Mouse (Mus musculus) lung, embryonic 15.5 days (tissue): ENCODE measurements around the gene Prss29. TPM values are rescaled to one million over a fixed set of nuclear protein-coding genes. Genes with fewer than 3 reads are reported as not detected.
A peak's percentile ranks its signal among the peaks of the same experiment; 100 is the strongest.

Source experiments
- ATAC-seq: fragments of 200-750 bp; cut with Nextera tagmentation; 2 replicates; pipeline ENCODE4 v1.8.0; 2017; ENCODE audit warnings: moderate number of reproducible peaks, borderline replicate concordance; ENCODE audit not compliant: low FRiP score, low TSS enrichment; ENCODE audit errors: extremely low read depth
- H3K27ac ChIP-seq: fragments of 300-500 bp; sonication (generic); 2 replicates; pipeline ENCODE4 v1.5.1; 2015; ENCODE audit warnings: moderate library complexity, mild to moderate bottlenecking, inconsistent platforms
- H3K27me3 ChIP-seq: fragments of 300-500 bp; sonication (generic); 2 replicates; pipeline ENCODE4 v1.6.1; 2015; ENCODE audit warnings: inconsistent platforms
- H3K36me3 ChIP-seq: fragments of 300-500 bp; sonication (generic); 2 replicates; pipeline ENCODE4 v1.6.1; 2015; ENCODE audit warnings: inconsistent platforms
- H3K4me1 ChIP-seq: fragments of 300-500 bp; sonication (generic); 2 replicates; pipeline ENCODE4 v1.6.1; 2015; ENCODE audit warnings: inconsistent platforms
- H3K4me2 ChIP-seq: fragments of 300-500 bp; sonication (generic); 2 replicates; pipeline ENCODE4 v1.6.1; 2015; ENCODE audit warnings: inconsistent platforms, mild to moderate bottlenecking, moderate library complexity
- H3K4me3 ChIP-seq: fragments of 300-500 bp; sonication (generic); 2 replicates; pipeline ENCODE4 v1.5.1; 2015; ENCODE audit warnings: mild to moderate bottlenecking, inconsistent platforms
- H3K9ac ChIP-seq: fragments of 300-500 bp; sonication (generic); 2 replicates; pipeline ENCODE4 v1.6.1; 2015; ENCODE audit warnings: inconsistent platforms
- H3K9me3 ChIP-seq: fragments of 300-500 bp; sonication (generic); 2 replicates; pipeline ENCODE4 v1.6.1; 2016; ENCODE audit warnings: inconsistent platforms
- WGBS: fragments of 180-500 bp; shearing (Covaris S2); methylation state at CpG from one replicate; pipeline ENCODE4 v1.1.7; 2015; 5-methylcytosine and 5-hydroxymethylcytosine counted together
- polyA plus RNA-seq: library from polyadenylated mRNA; unstranded; fragments of >200 nt; fragmentation: Nextera tagmentation; extraction: Ambion mirVana; gene quantifications from 2 replicates; pipeline ENCODE4 v1.2.1, GENCODE M21; 2015

The Prss29 gene
- not detected in 2 replicates for polyA plus RNA-seq

DNA sequence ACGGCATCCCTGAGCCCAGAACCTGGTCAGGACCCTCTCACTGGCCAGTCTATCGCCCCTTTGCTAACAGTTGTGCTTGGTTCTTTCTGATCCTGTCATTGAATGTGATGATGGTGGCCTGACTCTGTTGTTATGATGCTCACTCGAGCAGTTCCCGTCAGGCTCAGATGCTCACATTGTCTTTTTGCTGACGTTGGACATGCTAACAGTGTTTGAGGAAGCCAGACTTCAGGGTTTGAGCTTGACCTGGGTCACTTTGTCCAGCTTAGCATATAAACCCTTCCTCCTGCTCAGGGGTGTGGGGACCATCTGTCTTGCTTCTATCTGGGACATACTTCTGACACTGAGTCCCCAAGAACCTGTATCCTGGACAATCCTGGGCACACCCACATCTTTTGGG is at the start of gene Prss29:
Gene Prss29 (plus strand): TSS at position 301 of the 400 bp plus-strand sequence.
- Histone ChIP-seq H3K27me3 (no peaks in the 10 kb centered on the region), H3K9me3 (no peaks in the 10 kb centered on the region), H3K9ac (no peak within 1 kb of the TSS), H3K4me2 (no peak within 1 kb of the TSS), H3K27ac (no peak within 1 kb of the TSS), H3K36me3 (no peaks in the 10 kb centered on the region), H3K4me1 (no peaks in the 10 kb centered on the region), H3K4me3 (no peak within 1 kb of the TSS)
- ATAC-seq = no peak
- 65% methylated on average over 5 of the region's 5 CpGs for WGBS

DNA sequence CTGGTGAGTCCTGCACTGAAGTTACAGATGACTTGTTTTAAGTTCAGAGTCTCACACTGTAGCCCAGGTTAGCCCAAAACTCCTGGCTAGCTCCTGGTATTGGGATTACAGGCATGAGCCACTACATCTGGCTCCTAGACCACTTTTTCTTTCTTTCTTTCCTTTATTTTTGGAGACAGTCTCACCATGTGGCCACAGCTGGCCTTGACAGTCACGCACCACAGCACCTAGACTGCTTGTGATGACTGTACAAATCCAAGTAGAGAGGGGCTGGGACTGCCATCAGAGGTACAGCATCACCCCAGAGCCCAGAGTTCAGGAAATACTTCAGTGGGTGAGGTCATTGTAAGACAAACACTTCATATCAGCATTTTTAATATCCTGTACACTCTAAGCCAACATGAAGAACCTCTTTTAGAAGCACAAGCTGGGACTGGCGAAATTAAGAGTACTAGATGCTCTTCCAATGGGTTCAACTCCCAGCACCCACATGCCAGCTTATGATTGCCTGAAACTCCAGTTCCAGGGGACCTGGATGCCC is 47.6 kb upstream of the Prss29 start:
- H3K27ac ChIP-seq = no peak overlapping the region
- WGBS = 51% methylated on average over 2 of the region's 2 CpGs
- no peak for ATAC-seq
- peaks cover 39% of the 10 kb centered on the region for H3K36me3 ChIP-seq
- H3K9me3 ChIP-seq = no peaks in the 10 kb centered on the region
- no peaks in the 10 kb centered on the region for H3K27me3 ChIP-seq
- H3K4me3 ChIP-seq = peak overlapping the region; percentile 79
- peaks cover 31% of the 10 kb centered on the region for H3K4me1 ChIP-seq
- H3K4me2 ChIP-seq = peak overlapping the region; percentile 89
- H3K9ac ChIP-seq = 0 out of 2 replicates have a peak overlapping the region, but pooled peaks have one; percentile 98

DNA sequence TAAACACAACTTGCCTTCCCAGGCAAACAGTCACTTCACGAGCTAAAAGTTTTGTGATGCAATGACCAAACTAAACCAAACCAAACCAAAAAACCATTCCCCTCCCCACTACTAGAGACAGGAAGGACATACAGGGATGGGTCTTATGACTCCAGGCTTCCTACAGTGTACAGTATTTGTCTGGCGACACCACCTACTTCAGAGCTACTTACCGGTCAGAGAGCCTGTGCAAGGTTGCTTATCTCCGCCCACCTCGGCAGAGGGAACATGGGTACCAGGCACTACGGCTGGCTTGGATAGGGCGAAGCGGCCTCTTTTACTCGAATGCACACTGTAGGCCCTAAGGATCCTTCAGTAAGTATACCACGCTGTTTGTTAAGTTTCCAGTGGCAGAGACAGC is 46.1 kb upstream of the Prss29 start:
- 0% methylated on average over 10 of the region's 10 CpGs for WGBS
- Histone ChIP-seq H3K27me3 (no peaks in the 10 kb centered on the region), H3K9me3 (no peaks in the 10 kb centered on the region), H3K4me1 (peaks cover 31% of the 10 kb centered on the region), H3K4me2 (peak overlapping the region; percentile 89), H3K36me3 (peaks cover 24% of the 10 kb centered on the region), H3K4me3 (peak overlapping the region; percentile 79), H3K27ac (peak overlapping the region; percentile 97), H3K9ac (peak overlapping the region; percentile 98)
- no peak for ATAC-seq

DNA sequence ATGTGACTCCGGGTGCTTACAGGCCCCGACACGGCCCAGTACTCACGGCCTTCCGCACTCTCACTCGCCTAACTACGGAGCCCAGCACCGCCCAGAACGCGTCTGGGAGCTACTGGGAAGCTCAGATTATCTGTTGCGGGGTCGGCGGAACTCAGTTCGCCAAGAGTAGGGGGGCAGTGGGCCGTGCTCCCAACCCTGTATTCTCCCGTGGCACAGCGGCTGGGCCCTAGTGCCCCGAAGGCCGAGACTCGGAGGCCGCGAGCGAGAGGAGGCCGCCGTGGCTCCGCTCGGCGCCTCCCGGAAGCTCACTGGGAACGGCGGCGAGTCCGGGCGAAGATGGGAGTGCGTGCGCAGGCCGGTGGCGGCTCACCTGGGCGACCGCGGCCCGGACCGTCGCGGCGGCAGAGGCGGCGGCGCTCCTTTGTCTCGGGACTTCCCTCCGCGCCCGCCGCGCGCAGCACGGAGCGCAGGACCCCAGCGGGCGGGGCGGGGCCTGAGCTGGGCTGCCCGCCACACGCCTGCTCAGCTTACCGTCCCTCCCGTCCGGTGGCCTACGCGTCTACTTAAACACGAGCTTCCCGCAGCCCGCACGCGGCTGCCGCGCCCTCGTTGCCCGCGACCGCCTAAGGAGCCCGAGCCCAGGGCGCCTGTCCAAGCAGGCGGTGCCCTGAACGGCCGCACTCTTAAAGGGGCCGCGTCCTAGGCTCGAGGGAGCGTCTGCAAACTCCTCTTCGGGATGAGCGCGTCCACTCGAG is 45.3 kb upstream of the Prss29 start:
- WGBS = under 1% methylated on average over 92 of the region's 92 CpGs
- H3K9ac ChIP-seq = peak overlapping the region; percentile 98
- H3K4me1 ChIP-seq = peaks cover 31% of the 10 kb centered on the region
- H3K9me3 ChIP-seq = no peaks in the 10 kb centered on the region
- H3K27ac ChIP-seq = peak overlapping the region; percentile 97
- peak; percentile 91 for ATAC-seq
- no peaks in the 10 kb centered on the region for H3K27me3 ChIP-seq
- peaks cover 16% of the 10 kb centered on the region for H3K36me3 ChIP-seq
- peak overlapping the region; percentile 89 for H3K4me2 ChIP-seq
- peak overlapping the region; percentile 79 for H3K4me3 ChIP-seq

DNA sequence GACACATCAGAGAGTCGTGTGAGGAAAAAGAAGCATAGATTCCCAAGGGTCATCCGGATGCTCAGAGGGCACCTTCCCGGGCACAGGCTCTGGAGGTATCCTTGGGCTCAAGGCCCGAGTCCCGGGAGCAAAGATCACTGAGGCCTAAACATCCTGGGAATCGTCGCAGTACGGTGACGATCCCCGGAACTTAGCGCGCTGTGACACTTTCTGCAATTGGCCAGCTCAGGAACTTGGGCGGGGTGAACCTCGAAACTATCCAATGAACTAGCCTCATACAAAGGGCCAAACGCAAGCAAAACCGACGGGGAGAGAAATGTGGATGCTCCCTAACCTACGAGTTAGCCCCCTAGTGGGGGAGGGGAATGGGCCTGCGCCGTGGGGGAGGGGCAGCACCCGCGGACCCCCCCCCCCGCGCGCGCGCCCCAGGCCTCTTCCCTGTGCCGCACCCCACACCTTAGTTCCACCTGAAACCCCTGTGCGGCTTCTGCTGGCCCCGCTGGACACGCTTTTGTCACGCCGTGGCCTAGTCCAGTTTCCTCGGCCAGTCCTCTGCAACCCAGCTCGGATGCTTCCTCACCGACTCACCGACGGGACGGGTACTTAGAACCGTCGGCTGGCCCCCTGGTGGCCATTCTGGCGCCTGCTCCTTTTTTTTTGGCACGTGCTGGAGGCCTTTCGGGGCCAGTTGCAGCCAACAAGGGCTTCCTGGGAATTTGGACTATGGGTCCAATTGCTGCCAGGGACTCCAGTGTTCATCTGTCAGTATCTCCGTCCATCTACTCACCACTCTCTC is 44.5 kb upstream of the Prss29 start:
- Histone ChIP-seq H3K4me1 (peaks cover 31% of the 10 kb centered on the region), H3K4me3 (peak overlapping the region; percentile 79), H3K27me3 (no peaks in the 10 kb centered on the region), H3K36me3 (peaks cover 8% of the 10 kb centered on the region), H3K4me2 (peak overlapping the region; percentile 49), H3K9ac (peak overlapping the region; percentile 98), H3K27ac (peak overlapping the region; percentile 97), H3K9me3 (no peaks in the 10 kb centered on the region)
- 1% methylated on average over 41 of the region's 45 CpGs for WGBS
- peak; percentile 84 for ATAC-seq

DNA sequence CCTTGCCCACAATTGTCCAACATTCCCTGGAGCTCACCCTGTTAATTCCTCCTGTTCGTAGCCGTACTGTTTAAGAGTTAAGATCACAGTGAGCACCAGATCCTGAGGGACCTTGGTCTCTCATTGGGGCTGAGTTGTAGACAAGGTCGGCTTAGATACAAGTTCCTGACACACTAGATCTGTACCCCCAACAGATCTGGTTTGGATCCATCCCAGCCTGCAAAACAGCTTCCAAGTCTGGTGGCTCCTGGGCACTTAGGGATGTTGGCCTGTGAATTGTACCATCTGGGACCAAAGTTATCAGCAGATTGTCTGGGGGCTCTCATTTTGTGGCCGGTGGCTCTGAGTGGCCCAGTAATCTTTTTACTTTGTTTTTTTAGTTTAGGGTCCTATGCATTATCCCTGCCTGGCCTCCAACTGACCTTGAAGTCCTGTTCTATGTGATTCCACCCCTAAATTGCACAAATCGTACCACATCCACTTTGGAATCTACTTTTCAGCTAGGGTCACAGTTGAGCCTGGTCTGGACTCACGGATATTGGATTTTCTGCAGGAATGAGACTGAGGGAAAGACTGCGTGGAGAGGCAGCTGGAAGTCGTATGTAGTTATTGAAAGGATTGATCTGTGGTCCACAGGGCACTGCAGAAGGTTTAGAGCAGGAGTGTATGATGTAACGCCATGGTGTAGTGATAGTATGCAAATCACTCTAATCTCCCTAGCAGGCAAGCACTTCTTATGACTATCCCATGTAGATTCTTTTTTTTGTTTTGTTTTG is 43.7 kb upstream of the Prss29 start, which contains the start of gene Ube2i:
Gene Ube2i (minus strand): TSS at position 52 of the 776 bp plus-strand sequence.
- no peaks in the 10 kb centered on the region for H3K9me3 ChIP-seq
- H3K27me3 ChIP-seq = no peaks in the 10 kb centered on the region
- 79% methylated on average over 9 of the region's 9 CpGs for WGBS
- H3K4me1 ChIP-seq = peaks cover 30% of the 10 kb centered on the region
- H3K9ac ChIP-seq = peak within 1 kb of the TSS; percentile 98
- H3K36me3 ChIP-seq = no peaks in the 10 kb centered on the region
- peak within 1 kb of the TSS; percentile 79 for H3K4me3 ChIP-seq
- no peak for ATAC-seq
- H3K4me2 ChIP-seq = peak within 1 kb of the TSS; percentile 49
- peak within 1 kb of the TSS; percentile 97 for H3K27ac ChIP-seq

DNA sequence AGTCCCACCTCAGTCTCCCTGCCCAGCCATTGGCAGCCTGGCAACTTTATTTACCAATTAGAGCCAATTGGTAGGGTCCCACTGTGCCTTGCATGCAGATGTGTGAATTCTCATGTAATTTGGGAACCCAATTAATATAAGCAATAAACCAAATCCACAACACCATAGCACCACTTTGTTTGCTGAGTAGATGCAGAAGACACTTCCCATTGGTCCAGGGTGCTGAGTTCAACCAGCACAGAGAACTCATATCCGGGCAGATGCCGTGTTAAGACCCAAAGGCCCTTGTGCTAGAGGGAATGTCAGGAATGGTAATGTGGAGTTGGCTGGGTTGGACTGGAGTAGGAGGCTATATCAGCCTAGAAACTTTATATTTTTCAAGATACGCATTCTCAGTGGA is 42.6 kb upstream of the Prss29 start:
- no peaks in the 10 kb centered on the region for H3K27me3 ChIP-seq
- no peaks in the 10 kb centered on the region for H3K36me3 ChIP-seq
- 93% methylated on average over 3 of the region's 3 CpGs for WGBS
- H3K4me2 ChIP-seq = no peak overlapping the region
- no peak for ATAC-seq
- no peak overlapping the region for H3K27ac ChIP-seq
- no peak overlapping the region for H3K9ac ChIP-seq
- H3K4me1 ChIP-seq = peaks cover 21% of the 10 kb centered on the region
- no peak overlapping the region for H3K4me3 ChIP-seq
- no peaks in the 10 kb centered on the region for H3K9me3 ChIP-seq

DNA sequence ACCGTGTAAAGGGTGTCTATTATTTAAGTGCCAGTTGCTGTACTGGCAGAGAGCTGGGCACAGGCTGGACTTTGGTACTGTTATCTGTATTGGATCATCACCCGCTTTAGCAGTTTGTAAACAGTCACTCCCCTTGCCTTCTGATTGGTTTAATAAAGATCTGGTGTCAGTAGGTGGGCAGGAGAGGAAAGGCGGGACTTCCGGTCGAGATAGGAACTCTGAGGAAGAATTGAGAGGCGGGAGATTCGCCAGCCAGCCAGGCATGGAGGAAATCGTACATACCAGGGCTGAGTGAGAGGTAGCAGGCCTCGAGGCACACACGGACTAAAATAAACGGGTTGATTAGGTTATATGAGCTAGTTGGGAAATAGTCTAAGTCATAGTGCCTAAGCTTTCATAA is 36.3 kb upstream of the Prss29 start:
- WGBS = 34% methylated on average over 11 of the region's 11 CpGs
- Histone ChIP-seq H3K36me3 (no peaks in the 10 kb centered on the region), H3K27me3 (no peaks in the 10 kb centered on the region), H3K4me3 (no peak overlapping the region), H3K9me3 (no peaks in the 10 kb centered on the region), H3K9ac (no peak overlapping the region), H3K4me2 (peak overlapping the region; percentile 26; the same call in 1 of the 2 replicates), H3K27ac (no peak overlapping the region), H3K4me1 (no peaks in the 10 kb centered on the region)
- ATAC-seq = no peak

DNA sequence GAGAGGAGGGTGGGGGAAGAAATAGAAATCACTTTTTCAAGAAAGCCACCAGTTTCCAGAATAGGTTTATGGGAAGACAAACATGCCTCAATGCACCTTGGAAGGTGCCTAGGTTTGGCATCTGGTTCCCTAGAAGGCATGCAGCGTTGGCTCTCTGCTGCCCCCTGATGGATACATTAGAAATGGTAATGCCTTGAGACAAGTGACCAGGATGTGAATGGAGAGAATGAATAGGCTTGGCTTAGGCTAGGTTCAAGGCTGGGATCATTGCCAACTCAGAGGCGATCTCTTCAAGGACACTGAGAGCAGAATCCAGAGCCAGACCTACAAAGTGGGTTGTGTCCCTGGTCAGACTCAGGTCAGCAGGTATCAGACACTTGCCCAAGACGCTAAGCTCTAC is 33.4 kb upstream of the Prss29 start:
- Histone ChIP-seq H3K9ac (no peak overlapping the region), H3K27me3 (no peaks in the 10 kb centered on the region), H3K4me1 (no peaks in the 10 kb centered on the region), H3K4me2 (no peak overlapping the region), H3K27ac (no peak overlapping the region), H3K4me3 (no peak overlapping the region), H3K9me3 (no peaks in the 10 kb centered on the region), H3K36me3 (no peaks in the 10 kb centered on the region)
- ATAC-seq = no peak
- 19% methylated on average over 3 of the region's 3 CpGs for WGBS

DNA sequence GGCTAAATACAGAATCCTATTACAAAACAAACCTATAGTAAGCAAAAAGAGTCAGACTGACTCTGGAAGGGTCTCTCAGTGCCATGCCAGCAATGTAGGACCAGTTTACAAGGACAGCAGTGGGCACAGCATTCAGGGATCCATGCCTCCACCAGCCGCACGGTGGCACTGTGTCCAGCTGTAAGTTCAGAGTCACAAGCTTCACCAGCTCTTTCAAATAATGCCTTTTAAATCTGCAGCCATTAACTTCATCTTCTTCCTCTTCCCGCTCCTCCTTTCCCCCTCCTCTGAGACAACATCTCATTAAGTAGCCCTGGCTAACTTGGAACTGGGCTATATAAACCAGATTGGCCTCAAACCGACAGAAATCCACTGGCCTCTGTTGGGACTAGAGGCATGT is 29.6 kb upstream of the Prss29 start:
- Histone ChIP-seq H3K4me3 (no peak overlapping the region), H3K9me3 (no peaks in the 10 kb centered on the region), H3K36me3 (no peaks in the 10 kb centered on the region), H3K27ac (no peak overlapping the region), H3K27me3 (no peaks in the 10 kb centered on the region), H3K4me2 (no peak overlapping the region), H3K4me1 (no peaks in the 10 kb centered on the region), H3K9ac (no peak overlapping the region)
- no peak for ATAC-seq
- WGBS = 15% methylated on average over 4 of the region's 4 CpGs

DNA sequence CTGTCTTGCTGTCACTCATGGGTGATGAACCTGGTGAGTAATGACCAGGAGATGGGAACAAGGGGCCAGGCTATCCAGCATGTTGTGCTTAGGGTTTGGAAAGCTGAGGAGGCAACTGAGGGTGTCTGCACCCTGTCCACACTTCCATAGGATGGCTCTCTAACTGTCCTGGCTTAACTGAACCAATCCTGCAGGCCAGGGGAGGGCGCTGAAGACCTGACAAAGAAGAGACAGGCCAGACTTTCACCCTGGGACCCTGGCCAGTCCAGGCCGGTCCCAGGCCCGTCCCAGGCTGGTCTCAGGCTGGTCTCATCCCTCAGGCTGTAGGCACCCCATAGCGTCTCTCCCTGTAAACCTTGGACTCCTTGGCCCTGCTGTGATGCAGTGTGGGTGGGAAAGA is 28.0 kb upstream of the Prss29 start:
- Histone ChIP-seq H3K27ac (no peak overlapping the region), H3K4me2 (no peak overlapping the region), H3K27me3 (no peaks in the 10 kb centered on the region), H3K9me3 (no peaks in the 10 kb centered on the region), H3K9ac (no peak overlapping the region), H3K36me3 (no peaks in the 10 kb centered on the region), H3K4me1 (no peaks in the 10 kb centered on the region), H3K4me3 (no peak overlapping the region)
- WGBS = 18% methylated on average over 4 of the region's 4 CpGs
- no peak for ATAC-seq
